Mouse (Mus musculus): ENCODE data around the gene Smyd3.

- no peak for TF ChIP-seq CTCF (IDR thresholded peaks at IDR 0.05; ENCODE audit: low read depth, low read length)
- no peak for TF ChIP-seq POLR2A (IDR thresholded peaks at IDR 0.05; ENCODE audit: borderline replicate concordance, low read depth, low read length)
These were observed 146.7 kb downstream of the Smyd3 start for GRCm38 (mm10) chr1:179371191-179371590.

Measured in bone marrow macrophage, adult 2 months (primary cell).